Mouse (Mus musculus): ENCODE data around the gene Atp2b1.

DNA sequence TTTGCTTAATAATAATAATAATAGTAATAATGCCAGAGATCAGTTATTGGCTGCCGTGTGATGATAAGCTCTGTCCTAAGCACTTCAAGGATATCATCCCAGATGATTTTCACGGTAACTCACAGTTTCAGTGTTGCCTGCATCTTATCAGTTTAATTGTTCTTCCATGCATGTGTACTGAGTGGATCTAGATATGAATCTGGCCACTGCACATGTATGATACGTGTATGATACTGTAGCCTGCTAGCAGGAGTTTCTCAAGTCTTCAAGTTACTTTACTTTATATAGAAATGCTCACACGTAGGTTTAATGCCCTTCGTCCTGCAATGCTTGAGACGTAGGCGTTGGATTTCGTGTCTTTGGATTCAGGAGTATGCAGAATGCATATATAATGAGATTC lies 65.7 kb downstream of the Atp2b1 start:
- no peak for TF ChIP-seq POLR2A (IDR thresholded peaks at IDR 0.05; ENCODE audit: borderline replicate concordance, control insufficient read depth, low read depth, low read length)
- TF ChIP-seq CTCF (IDR thresholded peaks at IDR 0.05; ENCODE audit: control insufficient read depth, insufficient read depth, low read length) = no peak

All from bone marrow, adult 2 months (tissue).